Mouse (Mus musculus) MEL (cell line): ENCODE results near the gene Dusp11. TPM values are rescaled to one million over a fixed set of nuclear protein-coding genes. Genes with fewer than 3 reads are reported as not detected.

Source experiments
- DNase-seq: peaks from one replicate; pipeline ENCODE4 v3.0.0; 2011; ENCODE audit warnings: low read depth, low spot score
- H3K27ac ChIP-seq: 2 replicates; pipeline ENCODE4 v1.5.1; 2012; ENCODE audit warnings: low read depth, mild to moderate bottlenecking, control low read depth, low read length, moderate library complexity; ENCODE audit not compliant: control insufficient read depth
- H3K27me3 ChIP-seq, 2 experiments: fragments of 150-350 bp in 1 of 2; sonication (generic) in 1 of 2; 2 replicates each; pipeline ENCODE4 v1.6.1; 2012; ENCODE audit warnings: low read length in 2 of 2, mild to moderate bottlenecking in 2 of 2, improper control_type of control experiment in 1 of 2, moderate library complexity in 1 of 2; ENCODE audit not compliant: insufficient read depth in 2 of 2, control insufficient read depth in 1 of 2
- H3K36me3 ChIP-seq, 2 experiments: 2 replicates each; pipeline ENCODE4 v1.6.1; 2012 to 2014; ENCODE audit warnings: low read length in 2 of 2, improper control_type of control experiment in 1 of 2, inconsistent platforms in 1 of 2, mild to moderate bottlenecking in 1 of 2; ENCODE audit not compliant: insufficient read depth in 2 of 2, control insufficient read depth in 1 of 2
- H3K4me1 ChIP-seq, 2 experiments: fragments of 150-350 bp in 1 of 2; sonication (generic) in 1 of 2; 2 replicates each; pipeline ENCODE4 v1.6.1; 2012; ENCODE audit warnings: low read length in 2 of 2, improper control_type of control experiment in 1 of 2, mild to moderate bottlenecking in 1 of 2; ENCODE audit not compliant: insufficient read depth in 2 of 2, control insufficient read depth in 1 of 2
- H3K4me3 ChIP-seq, 2 experiments: fragments of 150-350 bp in 1 of 2; sonication (generic) in 1 of 2; 2 replicates each; pipeline ENCODE4 v1.5.1; 2012; ENCODE audit warnings: low read depth in 2 of 2, low read length in 2 of 2, mild to moderate bottlenecking in 2 of 2, moderate library complexity in 2 of 2, control low read depth in 1 of 2, improper control_type of control experiment in 1 of 2; ENCODE audit not compliant: control insufficient read depth in 1 of 2, insufficient read depth in 1 of 2
- H3K79me2 ChIP-seq: 2 replicates; pipeline ENCODE4 v1.6.1; 2012; ENCODE audit warnings: mild to moderate bottlenecking, low read length, moderate library complexity; ENCODE audit not compliant: control insufficient read depth, poor library complexity, insufficient read depth
- H3K9ac ChIP-seq: 2 replicates; pipeline ENCODE4 v1.6.1; 2012; ENCODE audit warnings: low read depth, mild to moderate bottlenecking, control low read depth, low read length, moderate library complexity; ENCODE audit not compliant: control insufficient read depth, poor library complexity, severe bottlenecking
- H3K9me3 ChIP-seq: fragments of 150-350 bp; sonication (generic); replicated peaks from 2 replicates; pipeline ENCODE4 v1.6.1; 2012; ENCODE audit warnings: mild to moderate bottlenecking, low read length, improper control_type of control experiment, moderate library complexity; ENCODE audit not compliant: insufficient read depth
- CHD1 ChIP-seq: IDR thresholded peaks from 2 replicates; pipeline ENCODE4 v1.6.1; 2012; ENCODE audit warnings: low read depth, mild to moderate bottlenecking, inconsistent platforms, low read length, improper control_type of control experiment
- CHD2 ChIP-seq: IDR thresholded peaks from 2 replicates; pipeline ENCODE4 v1.6.1; 2011; ENCODE audit warnings: low read length, improper control_type of control experiment
- E2F4 ChIP-seq: IDR thresholded peaks from 2 replicates; pipeline ENCODE4 v1.6.1; 2011; ENCODE audit warnings: low read depth, low read length, improper control_type of control experiment, borderline replicate concordance
- ELF1 ChIP-seq: IDR thresholded peaks from 2 replicates; pipeline ENCODE4 v1.6.1; 2014; ENCODE audit warnings: low read depth, mild to moderate bottlenecking, inconsistent platforms, low read length, improper control_type of control experiment, moderate library complexity
- EP300 ChIP-seq, 2 experiments: IDR thresholded peaks; 2 replicates each; pipeline ENCODE4 v1.6.1; 2011; ENCODE audit warnings: improper control_type of control experiment in 2 of 2, low read length in 2 of 2, low read depth in 1 of 2, mild to moderate bottlenecking in 1 of 2
- GABPA ChIP-seq: IDR thresholded peaks from 2 replicates; pipeline ENCODE4 v1.6.1; 2012; ENCODE audit warnings: low read depth, mild to moderate bottlenecking, inconsistent platforms, low read length, improper control_type of control experiment, moderate library complexity
- GATA1 ChIP-seq: IDR thresholded peaks from 2 replicates; pipeline ENCODE4 v1.6.1; 2011; ENCODE audit warnings: low read depth, low read length, improper control_type of control experiment
- HCFC1 ChIP-seq: IDR thresholded peaks from 2 replicates; pipeline ENCODE4 v1.6.1; 2012; ENCODE audit warnings: low read depth, mild to moderate bottlenecking, inconsistent platforms, low read length, improper control_type of control experiment, moderate library complexity
- KAT2A ChIP-seq: conservative IDR thresholded peaks from 2 replicates; pipeline ENCODE4 v1.6.1; 2012; ENCODE audit warnings: low read depth, low read length, improper control_type of control experiment, inconsistent platforms
- MAFK ChIP-seq: IDR thresholded peaks from 2 replicates; pipeline ENCODE4 v1.6.1; 2011; ENCODE audit warnings: low read depth, mild to moderate bottlenecking, low read length, improper control_type of control experiment, borderline replicate concordance
- MAX ChIP-seq: IDR thresholded peaks from 2 replicates; pipeline ENCODE4 v1.6.1; 2011; ENCODE audit warnings: low read length, improper control_type of control experiment
- MAZ ChIP-seq: IDR thresholded peaks from 2 replicates; pipeline ENCODE4 v1.6.1; 2012; ENCODE audit warnings: low read depth, mild to moderate bottlenecking, inconsistent platforms, low read length, improper control_type of control experiment
- MYC ChIP-seq: IDR thresholded peaks from 2 replicates; pipeline ENCODE4 v1.6.1; 2011; ENCODE audit warnings: low read depth, mild to moderate bottlenecking, low read length, improper control_type of control experiment, moderate library complexity
- POLR2A ChIP-seq, 2 experiments: IDR thresholded peaks; 2 replicates each; pipeline ENCODE4 v1.6.1; 2011 to 2012; ENCODE audit warnings: low read length in 2 of 2, mild to moderate bottlenecking in 2 of 2, control low read depth in 1 of 2, improper control_type of control experiment in 1 of 2, low read depth in 1 of 2, moderate library complexity in 1 of 2; ENCODE audit not compliant: control insufficient read depth in 1 of 2, insufficient read depth in 1 of 2, poor library complexity in 1 of 2
- POLR2AphosphoS2 ChIP-seq: IDR thresholded peaks from 2 replicates; pipeline ENCODE4 v1.6.1; 2011; ENCODE audit warnings: low read length, improper control_type of control experiment
- POLR2AphosphoS5 ChIP-seq: IDR thresholded peaks from 2 replicates; pipeline ENCODE4 v1.6.1; 2012; ENCODE audit warnings: low read depth, borderline replicate concordance, mild to moderate bottlenecking, inconsistent platforms, low read length, moderate library complexity, mixed read lengths
- RCOR1 ChIP-seq: IDR thresholded peaks from 2 replicates; pipeline ENCODE4 v1.6.1; 2012; ENCODE audit warnings: low read depth, mild to moderate bottlenecking, inconsistent platforms, low read length, improper control_type of control experiment
- SIN3A ChIP-seq: IDR thresholded peaks from 2 replicates; pipeline ENCODE4 v1.6.1; 2012; ENCODE audit warnings: low read length, improper control_type of control experiment, inconsistent platforms
- SMC3 ChIP-seq: IDR thresholded peaks from 2 replicates; pipeline ENCODE4 v1.6.1; 2011; ENCODE audit warnings: low read depth, low read length, improper control_type of control experiment
- TAL1 ChIP-seq: IDR thresholded peaks from 2 replicates; pipeline ENCODE4 v1.6.1; 2012; ENCODE audit warnings: mild to moderate bottlenecking, inconsistent platforms, low read length, moderate library complexity, mixed read lengths
- TBP ChIP-seq: IDR thresholded peaks from 2 replicates; pipeline ENCODE4 v1.8.0; 2011; ENCODE audit warnings: low read depth, low read length, improper control_type of control experiment
- USF1 ChIP-seq: IDR thresholded peaks from 2 replicates; pipeline ENCODE4 v1.6.1; 2014; ENCODE audit warnings: low read depth, mild to moderate bottlenecking, inconsistent platforms, low read length, improper control_type of control experiment, moderate library complexity
- USF2 ChIP-seq, 2 experiments: IDR thresholded peaks; 2 replicates each; pipeline ENCODE4 v1.6.1; 2011 to 2012; ENCODE audit warnings: improper control_type of control experiment in 2 of 2, low read length in 2 of 2, borderline replicate concordance in 1 of 2, inconsistent platforms in 1 of 2, low read depth in 1 of 2, mild to moderate bottlenecking in 1 of 2; ENCODE audit not compliant: insufficient read depth in 1 of 2
- ZC3H11A ChIP-seq: IDR thresholded peaks from 2 replicates; pipeline ENCODE4 v1.6.1; 2012; ENCODE audit warnings: low read depth, mild to moderate bottlenecking, inconsistent platforms, low read length, improper control_type of control experiment
- ZMIZ1 ChIP-seq: IDR thresholded peaks from 2 replicates; pipeline ENCODE4 v1.6.1; 2012; ENCODE audit warnings: low read depth, mild to moderate bottlenecking, inconsistent platforms, low read length, improper control_type of control experiment, moderate library complexity
- ZNF384 ChIP-seq: IDR thresholded peaks from 2 replicates; pipeline ENCODE4 v1.6.1; 2012; ENCODE audit warnings: low read depth, mild to moderate bottlenecking, inconsistent platforms, low read length, improper control_type of control experiment
- polyA plus RNA-seq, 2 experiments: library from polyadenylated mRNA; stranded (reverse) in 1 of 2; unstranded in 1 of 2; fragments of >175 nt in 1 of 2; fragments of >200 nt in 1 of 2; gene quantifications; 2 replicates each; pipeline versions ENCODE4 v1.2.1 to v1.2.4; 2012; ENCODE audit warnings: low replicate concordance in 2 of 2, low read depth in 1 of 2; ENCODE audit not compliant: insufficient read length in 2 of 2, insufficient read depth in 1 of 2, missing spikeins in 1 of 2
- total RNA-seq: library from RNA; depleted of rRNA; stranded (reverse); fragments of 300-350 nt; gene quantifications from 2 replicates; pipeline ENCODE4 v1.2.3, GENCODE M21; 2012

The Dusp11 gene
- total and polyA plus RNA-seq, 3 experiments = 22.4 to 42.3 (median 33.2) TPM

- Histone ChIP-seq H3K4me1 (peaks cover 8 to 9% of the 10 kb centered on the region in 2 experiments; a peak in 3 of 4 replicates), H3K9ac (no peak within 1 kb of the TSS), H3K4me3 (no peak within 1 kb of the TSS), H3K27me3 (no peaks in the 10 kb centered on the region), H3K27ac (no peak within 1 kb of the TSS), H3K36me3 (peaks cover 0 to 9% of the 10 kb centered on the region in 2 experiments; a peak in 2 of 4 replicates), H3K9me3 (no peaks in the 10 kb centered on the region), H3K79me2 (peaks cover 10% of the 10 kb centered on the region)
- DNase-seq = peak; percentile 45
- TF ChIP-seq USF1 = no peak
- no peak for TF ChIP-seq EP300 (IDR thresholded peaks at IDR 0.05; ENCODE audit: low read depth in 1 of 2, low read length in 2 of 2)
- TF ChIP-seq SMC3 = no peak
- TF ChIP-seq HCFC1 = no peak
Observed at GRCm38 (mm10) chr6:85911587-85911986, 49.9 kb downstream of the Dusp11 start, which contains the start of gene Tprkb. Gene Tprkb (plus strand): TSS chr6:85911865.

GRCm38 (mm10) chr6:85909704-85910103 lies 51.8 kb downstream of the Dusp11 start:
- no peak for DNase-seq
- no peak for TF ChIP-seq KAT2A
- no peak for TF ChIP-seq EP300 (IDR thresholded peaks at IDR 0.05; ENCODE audit: low read depth in 1 of 2, low read length in 2 of 2)
- no peak for TF ChIP-seq ZNF384
- no peak for TF ChIP-seq RCOR1
- TF ChIP-seq MAX = no peak
- no peak for TF ChIP-seq POLR2AphosphoS5
- TF ChIP-seq CHD2 = no peak
- TF ChIP-seq MAZ = no peak
- H3K36me3 ChIP-seq = peaks cover 0 to 12% of the 10 kb centered on the region in 2 experiments; a peak in 2 of 4 replicates

GRCm38 (mm10) chr6:85908341-85908740 lies 53.1 kb downstream of the Dusp11 start:
- Histone ChIP-seq H3K27ac (no peak overlapping the region), H3K9ac (no peak overlapping the region), H3K79me2 (no peaks in the 10 kb centered on the region; the same call in 1 of the 2 replicates), H3K4me1 (peaks cover 2 to 7% of the 10 kb centered on the region in 2 experiments; a peak in 3 of 4 replicates), H3K27me3 (no peaks in the 10 kb centered on the region), H3K36me3 (peaks cover 0 to 5% of the 10 kb centered on the region in 2 experiments; a peak in 1 of 4 replicates), H3K9me3 (no peaks in the 10 kb centered on the region), H3K4me3 (no peak overlapping the region)
- peak; percentile 18 for DNase-seq
- no peak for TF ChIP-seq GATA1
- no peak for TF ChIP-seq POLR2A (IDR thresholded peaks at IDR 0.05; ENCODE audit: control insufficient read depth in 1 of 2, insufficient read depth in 1 of 2, low read depth in 1 of 2, low read length in 2 of 2, poor library complexity in 1 of 2)
- TF ChIP-seq ELF1 = no peak
- no peak for TF ChIP-seq CHD1
- TF ChIP-seq TAL1 = no peak
- no peak for TF ChIP-seq ZC3H11A
- no peak for TF ChIP-seq USF1
- no peak for TF ChIP-seq HCFC1
- TF ChIP-seq GABPA = no peak
- TF ChIP-seq SIN3A = no peak
- TF ChIP-seq SMC3 = no peak
- peak in 1 of 2 experiments; percentile 71; a peak in 2 of 4 replicates for TF ChIP-seq EP300 (IDR thresholded peaks at IDR 0.05; ENCODE audit: low read depth in 1 of 2, low read length in 2 of 2)
- TF ChIP-seq TBP = no peak
- TF ChIP-seq USF2 (IDR thresholded peaks at IDR 0.05; ENCODE audit: borderline replicate concordance in 1 of 2, insufficient read depth in 1 of 2, low read depth in 1 of 2, low read length in 2 of 2) = no peak
- no peak for TF ChIP-seq MAFK
- TF ChIP-seq ZMIZ1 = no peak
- TF ChIP-seq E2F4 = no peak
- no peak for TF ChIP-seq MYC
- TF ChIP-seq POLR2AphosphoS2 = no peak

More at GRCm38 (mm10) chr6:85909704-85910103, 51.8 kb downstream of the Dusp11 start:
- H3K79me2 ChIP-seq = peaks cover under 1% of the 10 kb centered on the region; the same call in 1 of the 2 replicates
- H3K27me3 ChIP-seq = no peaks in the 10 kb centered on the region
- H3K4me1 ChIP-seq = peaks cover 6% of the 10 kb centered on the region in 2 experiments; a peak in 3 of 4 replicates
- no peak overlapping the region for H3K27ac ChIP-seq
- no peaks in the 10 kb centered on the region for H3K9me3 ChIP-seq
- H3K9ac ChIP-seq = no peak overlapping the region
- H3K4me3 ChIP-seq = no peak overlapping the region
